Mouse (Mus musculus) adrenal gland, adult 2 months (tissue): Measurements from ENCODE around the gene Slc16a13. TPM values are rescaled to one million over a fixed set of nuclear protein-coding genes. Genes with fewer than 3 reads are reported as not detected.
A peak's percentile ranks its signal among the peaks of the same experiment; 100 is the strongest.

Experiments
- DNase-seq: peaks from one replicate; pipeline ENCODE4 v3.0.0; 2021
- polyA plus RNA-seq: library from polyadenylated mRNA; depleted of rRNA; stranded (reverse); fragments of >200 nt; gene quantifications from 2 replicates; pipeline ENCODE4 v1.2.3, GENCODE M21; 2012
- total RNA-seq, 2 experiments: library from RNA; stranded (reverse); gene quantifications; 2 replicates each; pipeline ENCODE4 v1.2.3; 2021

Gene Slc16a13
- total and polyA plus RNA-seq, 3 experiments, result 2.7 to 5.6 (median 3.7) TPM

GRCm38 (mm10) chr11:70212423-70212822, 8.4 kb downstream of the Slc16a13 start, which contains the start of gene Slc16a11:
Gene Slc16a11, plus strand, starts transcription at chr11:70212752.
- no peak for DNase-seq

GRCm38 (mm10) chr11:70211972-70212371, 8.9 kb downstream of the Slc16a13 start:
- no peak for DNase-seq

GRCm38 (mm10) chr11:70210681-70211080, 10.2 kb downstream of the Slc16a13 start:
- no peak for DNase-seq

GRCm38 (mm10) chr11:70208778-70209388, 12.0 kb downstream of the Slc16a13 start:
- no peak for DNase-seq

- no peak for DNase-seq
These were observed 13.6 kb downstream of the Slc16a13 start for GRCm38 (mm10) chr11:70207283-70207682.

GRCm38 (mm10) chr11:70206801-70207200, 14.1 kb downstream of the Slc16a13 start:
- DNase-seq, result no peak

GRCm38 (mm10) chr11:70201691-70202090, 19.2 kb downstream of the Slc16a13 start:
- peak; percentile 84 for DNase-seq

- no peak for DNase-seq
These were observed 20.7 kb downstream of the Slc16a13 start for GRCm38 (mm10) chr11:70200036-70200608.

- no peak for DNase-seq
These were observed 21.8 kb downstream of the Slc16a13 start for GRCm38 (mm10) chr11:70199107-70199506.

- peak; percentile 37 for DNase-seq
These were observed 22.5 kb downstream of the Slc16a13 start for GRCm38 (mm10) chr11:70198332-70198731.

GRCm38 (mm10) chr11:70193354-70194285, 27.2 kb downstream of the Slc16a13 start:
- DNase-seq, result no peak

- DNase-seq, result no peak
These were observed 28.7 kb downstream of the Slc16a13 start for GRCm38 (mm10) chr11:70192157-70192556.

GRCm38 (mm10) chr11:70191188-70191587, 29.7 kb downstream of the Slc16a13 start:
- no peak for DNase-seq

GRCm38 (mm10) chr11:70189319-70190134, 31.3 kb downstream of the Slc16a13 start:
- DNase-seq, result peak; percentile 84

- no peak for DNase-seq
These were observed 35.7 kb downstream of the Slc16a13 start for GRCm38 (mm10) chr11:70185120-70185519.

- DNase-seq, result no peak
These were observed 40.4 kb downstream of the Slc16a13 start for GRCm38 (mm10) chr11:70180496-70180895.

GRCm38 (mm10) chr11:70179401-70179800, 41.5 kb downstream of the Slc16a13 start:
- peak; percentile 28 for DNase-seq

- no peak for DNase-seq
These were observed 42.1 kb downstream of the Slc16a13 start for GRCm38 (mm10) chr11:70178756-70179155.

- no peak for DNase-seq
These were observed 42.6 kb downstream of the Slc16a13 start for GRCm38 (mm10) chr11:70178311-70178710.

- DNase-seq, result no peak
These were observed 43.2 kb downstream of the Slc16a13 start for GRCm38 (mm10) chr11:70177647-70178046.

- no peak for DNase-seq
These were observed 46.4 kb downstream of the Slc16a13 start for GRCm38 (mm10) chr11:70174491-70174890.

- no peak for DNase-seq
These were observed 48.6 kb downstream of the Slc16a13 start for GRCm38 (mm10) chr11:70172298-70172697.
